Mouse (Mus musculus) erythroblast, embryonic 14.5 days (primary cell): ENCODE results near the gene Gm11937.

Experiments used
- GATA1 ChIP-seq: IDR thresholded peaks from 2 replicates; pipeline ENCODE4 v1.6.1; 2012; ENCODE audit warnings: low read length, inconsistent platforms, mixed read lengths
- TAL1 ChIP-seq: IDR thresholded peaks from 3 replicates; pipeline ENCODE4 v1.6.1; 2012; ENCODE audit warnings: low read length, inconsistent platforms, mixed read lengths

DNA sequence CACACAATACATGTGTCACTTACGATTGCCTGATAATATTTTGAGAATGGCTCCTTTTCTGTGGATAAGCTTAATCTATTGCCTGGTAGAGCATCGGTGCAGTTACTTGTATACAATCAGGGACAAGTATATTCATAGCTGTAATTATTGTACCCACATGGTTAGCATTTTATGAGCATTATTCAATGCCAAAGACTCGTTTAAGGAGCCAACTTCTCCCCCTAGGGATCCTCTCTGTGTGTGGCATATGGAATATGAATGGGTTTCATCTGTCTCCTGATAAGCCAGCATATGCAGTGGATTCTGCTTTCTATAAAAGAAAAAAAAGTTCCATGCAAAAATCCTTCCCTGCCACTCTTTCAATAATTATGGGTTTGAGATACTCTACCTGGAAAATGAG lies 34.4 kb upstream of the Gm11937 start:
- TF ChIP-seq GATA1 (no peak), TAL1 (no peak)
